Mouse (Mus musculus): Measurements from ENCODE around the gene Gm17657.

The Gm17657 gene

GRCm38 (mm10) chr17:29549543-29550428 lies at the start of gene Gm17657, which contains the start of gene Tbc1d22b:
Gene Gm17657, minus strand, starts transcription at chr17:29549638.
Gene Tbc1d22b, plus strand, starts transcription at chr17:29549785.
- peak; percentile 97 for DNase-seq

GRCm38 (mm10) chr17:29599051-29599450 lies 49.6 kb upstream of the Gm17657 start:
- no peak for DNase-seq

- DNase-seq, result no peak
Measured at GRCm38 (mm10) chr17:29596771-29597132, 47.3 kb upstream of the Gm17657 start.

- no peak for DNase-seq
Measured at GRCm38 (mm10) chr17:29595891-29596770, 46.7 kb upstream of the Gm17657 start.

DNA sequence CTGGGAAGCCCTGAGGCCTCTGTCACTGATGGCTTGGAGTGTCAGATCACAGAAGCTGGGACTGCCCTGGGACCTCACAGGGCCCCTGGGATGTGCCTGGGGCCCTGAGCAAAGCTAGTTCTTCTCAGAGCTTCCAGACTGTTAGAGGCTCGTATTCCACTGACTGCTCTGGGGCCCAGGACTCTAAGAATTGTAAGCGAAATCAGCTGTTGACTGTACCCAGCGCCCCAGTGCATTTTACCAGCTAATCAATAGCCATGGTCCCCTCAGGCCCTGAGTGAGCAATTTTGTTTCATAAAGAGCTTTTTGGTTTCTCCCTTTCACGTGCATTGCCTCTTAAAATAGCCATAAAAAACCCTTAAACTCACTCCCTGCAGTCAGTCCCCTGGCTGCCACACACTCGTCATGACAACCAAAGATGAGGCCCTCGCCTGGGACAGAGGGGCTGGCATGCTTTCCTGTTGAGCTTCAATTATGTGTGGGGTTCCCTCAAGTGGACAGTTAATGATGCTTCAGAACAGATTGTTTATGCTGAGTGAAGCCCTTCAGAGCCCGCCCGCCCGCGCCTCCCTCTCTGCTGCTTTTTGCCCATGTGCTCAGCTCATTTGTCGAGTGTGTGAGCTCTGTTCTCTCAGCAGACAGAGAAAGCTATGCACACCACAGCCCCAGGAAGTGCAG lies 39.9 kb upstream of the Gm17657 start:
- no peak for DNase-seq

DNA sequence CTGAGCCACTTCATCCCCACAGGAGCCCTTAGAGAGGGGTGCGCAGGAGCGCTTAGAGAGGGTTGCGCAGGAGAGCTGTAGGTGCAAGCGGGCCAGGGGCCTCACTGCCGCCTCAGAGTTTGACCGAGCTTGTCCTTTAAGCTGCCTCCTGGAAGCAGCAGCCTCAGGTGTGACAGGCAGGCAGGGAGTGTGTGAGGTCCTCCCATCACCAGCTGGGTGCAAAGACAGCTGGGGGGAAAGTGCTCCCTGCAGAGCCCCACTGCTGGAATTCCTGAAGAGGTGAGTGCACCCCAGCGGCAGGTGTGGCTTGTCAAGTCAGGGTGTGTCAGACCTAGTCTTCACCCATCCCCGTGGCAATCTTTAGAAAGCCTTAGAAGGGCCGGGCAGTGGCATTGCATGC lies 37.5 kb upstream of the Gm17657 start:
- DNase-seq, result no peak

- DNase-seq, result no peak
Measured at GRCm38 (mm10) chr17:29585446-29585845, 36.0 kb upstream of the Gm17657 start.

GRCm38 (mm10) chr17:29584737-29585136 lies 35.3 kb upstream of the Gm17657 start:
- DNase-seq, result no peak

- DNase-seq, result no peak
Measured at GRCm38 (mm10) chr17:29584306-29584705, 34.9 kb upstream of the Gm17657 start.

DNA sequence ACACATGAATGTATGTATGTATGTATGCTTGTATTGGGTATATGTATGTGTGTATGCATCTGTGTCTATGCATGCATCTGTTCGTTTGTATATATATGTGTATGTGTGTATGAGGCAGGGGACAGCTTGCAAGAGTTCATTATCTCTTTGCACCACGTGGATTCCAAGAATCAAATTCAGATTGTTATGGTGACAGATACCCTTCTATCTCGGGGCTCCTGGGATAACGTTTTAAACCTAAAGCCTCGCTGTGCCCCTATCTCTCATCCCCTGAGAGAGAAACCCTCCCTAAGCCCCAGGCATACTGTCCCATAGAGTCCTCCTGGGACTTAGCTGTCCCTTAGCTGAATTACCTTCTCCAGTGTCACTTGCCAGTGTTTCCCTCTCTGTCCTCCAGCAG lies 34.1 kb upstream of the Gm17657 start:
- no peak for DNase-seq

- no peak for DNase-seq
Measured at GRCm38 (mm10) chr17:29579579-29580126, 30.2 kb upstream of the Gm17657 start.

- no peak for DNase-seq
Measured at GRCm38 (mm10) chr17:29569831-29570230, 20.4 kb upstream of the Gm17657 start.

DNA sequence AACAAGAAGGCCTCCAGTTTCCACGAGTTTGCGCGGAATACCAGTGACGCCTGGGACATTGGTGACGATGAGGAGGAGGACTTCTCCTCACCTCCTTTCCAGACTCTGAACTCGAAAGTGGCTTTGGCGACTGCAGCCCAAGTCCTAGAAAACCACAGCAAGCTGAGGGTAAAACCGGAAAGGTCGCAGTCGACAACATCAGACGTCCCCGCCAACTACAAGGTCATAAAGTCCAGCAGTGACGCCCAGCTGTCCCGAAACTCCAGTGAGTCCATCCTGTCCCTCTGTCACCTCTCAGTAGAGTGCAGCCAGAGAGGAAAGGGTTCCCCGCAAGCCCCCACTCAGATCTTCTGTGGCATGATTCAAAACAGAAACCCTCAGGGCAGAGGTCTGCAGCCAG lies 19.0 kb upstream of the Gm17657 start:
- no peak for DNase-seq

- DNase-seq, result no peak
Measured at GRCm38 (mm10) chr17:29565521-29565920, 16.1 kb upstream of the Gm17657 start.

DNA sequence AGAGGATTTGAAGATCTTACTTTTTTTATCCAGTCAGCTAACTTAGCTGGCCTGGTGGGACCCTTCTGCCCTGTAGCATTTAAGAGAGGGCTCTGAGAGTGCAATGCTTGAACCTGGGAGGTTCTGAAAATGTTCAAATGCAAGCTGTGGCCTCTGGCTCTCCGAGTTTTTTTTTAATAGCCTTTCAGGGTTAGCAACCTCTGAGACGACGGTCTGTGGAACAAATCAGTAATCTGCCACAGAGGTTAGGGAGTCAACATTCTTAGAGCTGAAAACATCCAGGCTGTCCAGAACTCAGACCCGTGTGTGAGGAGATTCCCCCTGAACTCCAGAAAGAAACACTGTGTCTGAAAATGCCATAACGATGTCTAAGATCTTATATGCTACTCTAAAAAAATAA lies 9.0 kb upstream of the Gm17657 start:
- no peak for DNase-seq

DNA sequence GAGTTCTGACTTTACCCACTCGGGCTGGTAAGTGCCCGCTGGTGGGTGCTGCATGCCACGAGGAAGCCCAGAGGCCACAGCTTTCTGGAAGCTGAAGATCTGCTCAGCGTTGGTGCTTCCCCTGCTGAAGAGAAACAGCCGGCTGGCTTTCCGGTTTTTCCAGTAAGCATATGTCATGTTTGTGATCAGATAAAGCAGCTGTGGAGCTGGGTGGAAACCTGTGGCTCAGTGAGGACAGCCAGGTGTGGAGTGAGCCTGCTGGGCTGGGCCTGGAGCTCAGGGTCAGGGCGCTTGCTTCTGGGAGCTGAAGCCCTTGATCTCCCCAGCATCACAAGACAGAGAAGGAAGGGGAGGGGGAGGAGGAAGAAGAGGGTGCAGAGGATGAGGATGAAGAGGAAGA lies 7.5 kb upstream of the Gm17657 start:
- no peak for DNase-seq

- DNase-seq, result no peak
Measured at GRCm38 (mm10) chr17:29556456-29556855, 7.0 kb upstream of the Gm17657 start.

DNA sequence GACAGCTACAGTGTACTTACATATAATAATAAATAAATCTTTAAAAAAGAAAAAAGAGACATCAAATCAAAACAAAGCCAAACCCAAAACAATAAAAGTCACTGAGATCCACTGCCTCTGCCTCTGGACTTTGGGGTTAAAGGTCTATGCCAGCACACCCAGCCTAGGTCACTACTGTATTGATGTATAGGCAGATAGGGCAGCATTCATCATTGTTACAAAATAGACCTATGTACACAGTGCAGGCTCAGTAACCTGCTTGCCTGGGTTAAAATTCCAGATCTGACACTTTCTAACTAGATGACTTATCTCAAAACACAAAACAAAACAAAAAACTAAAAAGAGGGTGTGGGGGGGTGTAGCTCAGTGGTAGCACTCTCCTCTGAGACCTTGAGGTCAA lies 4.7 kb upstream of the Gm17657 start:
- no peak for DNase-seq

GRCm38 (mm10) chr17:29552162-29552732 lies 2.8 kb upstream of the Gm17657 start, which contains the start of gene Tmem217:
Gene Tmem217, minus strand, starts transcription at chr17:29552385.
- no peak for DNase-seq

- DNase-seq, result no peak
Measured at GRCm38 (mm10) chr17:29551019-29551418, 1.6 kb upstream of the Gm17657 start.

- DNase-seq, result no peak
Measured at GRCm38 (mm10) chr17:29548994-29549393, 444 bp downstream of the Gm17657 start.

- DNase-seq, result no peak
Measured at GRCm38 (mm10) chr17:29548494-29548893, 944 bp downstream of the Gm17657 start.

Measured in liver (tissue).